Mouse (Mus musculus): ENCODE data around the gene 1700016K19Rik.

1700016K19Rik gene

GRCm38 (mm10) chr11:76033836-76034235 is 34.1 kb downstream of the 1700016K19Rik start:
- DNase-seq (ENCODE audit: low read depth, low spot score), result no peak

DNA sequence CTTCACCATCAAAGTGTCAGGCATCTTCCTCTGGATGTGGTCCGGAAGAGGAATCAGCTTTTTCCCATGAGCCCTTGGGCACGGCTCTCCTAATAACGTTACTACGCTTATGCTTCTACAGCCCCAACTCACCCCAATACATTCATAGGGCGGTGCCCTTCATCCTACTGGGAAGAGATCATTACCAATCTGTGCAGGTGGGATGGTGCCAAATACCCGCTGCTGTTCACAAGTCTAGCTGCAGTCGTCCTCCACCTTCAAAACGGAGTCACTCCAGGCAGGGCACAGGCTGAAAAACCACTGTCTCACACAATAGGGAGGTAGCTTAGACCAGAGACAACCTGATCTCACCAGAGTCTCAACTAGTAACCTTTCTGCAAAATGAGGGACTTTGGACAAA is 35.5 kb downstream of the 1700016K19Rik start:
- no peak for DNase-seq (ENCODE audit: low read depth, low spot score)

- DNase-seq (ENCODE audit: low read depth, low spot score), result no peak
Observed at GRCm38 (mm10) chr11:76037581-76038294, 38.0 kb downstream of the 1700016K19Rik start.

- no peak for DNase-seq (ENCODE audit: low read depth, low spot score)
Observed at GRCm38 (mm10) chr11:76039271-76040053, 39.8 kb downstream of the 1700016K19Rik start.

GRCm38 (mm10) chr11:76040106-76040505 is 40.4 kb downstream of the 1700016K19Rik start:
- no peak for DNase-seq (ENCODE audit: low read depth, low spot score)

- no peak for DNase-seq (ENCODE audit: low read depth, low spot score)
Observed at GRCm38 (mm10) chr11:76040761-76041376, 41.2 kb downstream of the 1700016K19Rik start.

DNA sequence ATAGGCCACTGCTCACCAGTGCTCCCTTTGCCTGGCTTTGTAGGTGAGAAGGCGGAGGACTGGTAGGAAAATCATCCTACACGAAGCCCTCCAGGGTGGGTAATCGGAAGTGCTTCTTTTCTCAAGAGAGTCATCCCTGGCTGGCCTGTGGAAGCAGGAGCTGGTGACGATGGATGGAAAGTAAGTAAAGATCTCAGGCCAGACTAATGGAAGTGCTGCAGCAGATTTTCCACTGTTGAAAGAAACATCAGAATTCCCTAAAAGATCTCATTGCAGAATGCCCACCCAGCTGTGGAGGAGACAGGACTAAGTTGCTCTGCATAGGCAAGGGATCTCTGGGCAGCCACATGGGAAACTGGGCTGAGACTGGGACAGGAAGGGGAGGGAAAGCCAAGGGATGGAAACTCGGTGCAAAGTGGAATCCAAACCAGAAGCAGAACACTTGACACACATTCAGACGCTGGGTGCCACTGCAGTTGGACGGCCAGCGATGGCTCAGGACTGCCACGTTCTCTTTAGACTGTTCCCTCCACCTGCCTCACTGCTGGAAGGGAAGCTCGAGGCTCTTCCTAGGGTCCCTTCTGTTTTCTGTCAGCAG is 42.4 kb downstream of the 1700016K19Rik start:
- DNase-seq (ENCODE audit: low read depth, low spot score), result no peak

DNA sequence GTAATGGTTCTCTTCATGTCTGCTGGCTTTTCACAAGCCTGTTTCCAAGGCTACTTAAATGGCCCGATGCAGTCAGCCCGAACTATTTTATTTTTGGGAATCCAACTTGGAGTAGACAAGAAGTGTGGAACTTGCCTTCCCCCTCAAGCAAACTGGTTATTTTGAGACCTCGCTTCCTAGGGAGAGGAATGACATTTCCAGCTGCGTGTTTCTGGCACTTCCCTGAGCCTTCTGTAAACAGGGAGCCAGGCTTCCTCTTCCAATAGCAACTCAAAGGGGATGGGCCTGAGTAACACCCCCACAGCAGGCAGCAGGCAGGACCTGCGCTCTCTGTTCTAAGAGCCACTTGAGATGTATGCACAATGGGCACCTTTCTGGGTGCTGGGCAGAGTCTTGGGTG is 43.2 kb downstream of the 1700016K19Rik start:
- DNase-seq (ENCODE audit: low read depth, low spot score), result no peak

DNA sequence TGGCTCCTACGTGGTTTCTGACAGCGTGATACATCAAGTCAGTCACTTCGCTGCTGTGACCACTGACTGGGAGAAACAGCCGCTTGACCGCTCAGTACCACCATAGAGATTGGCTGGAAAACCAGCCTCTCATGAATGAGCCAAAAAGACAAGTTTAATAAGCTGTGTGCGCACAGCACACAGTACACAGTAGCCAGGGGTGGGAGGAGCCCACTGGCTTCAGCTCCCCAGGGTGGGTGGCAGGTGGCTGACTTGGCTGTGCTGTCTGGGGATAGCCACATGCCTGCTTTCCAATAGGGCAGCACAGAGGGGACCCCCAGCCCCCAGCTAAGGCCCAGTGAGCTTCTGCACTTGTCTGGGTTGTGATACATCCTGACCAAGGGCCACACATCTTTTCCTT is 44.8 kb downstream of the 1700016K19Rik start:
- DNase-seq (ENCODE audit: low read depth, low spot score), result no peak

DNA sequence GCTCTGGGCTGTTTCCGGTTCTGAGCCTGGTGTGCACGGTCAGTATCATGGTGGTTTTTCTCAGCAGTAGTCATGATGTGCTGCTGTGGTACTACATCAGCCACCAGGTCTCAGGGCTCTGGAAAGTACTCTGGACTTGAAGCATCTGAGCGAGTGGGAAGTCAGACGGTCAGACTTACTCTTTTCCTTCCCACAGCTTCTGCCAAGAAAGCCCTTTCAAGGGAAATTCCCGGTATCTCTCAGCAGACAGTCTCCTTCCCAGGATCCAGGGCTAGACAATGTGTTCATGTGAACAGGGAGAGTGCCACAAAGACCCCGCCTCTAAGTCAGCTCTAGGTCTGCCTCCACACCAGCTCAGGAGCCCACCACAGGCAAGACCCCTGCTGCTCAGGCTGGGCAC is 45.7 kb downstream of the 1700016K19Rik start:
- no peak for DNase-seq (ENCODE audit: low read depth, low spot score)

DNA sequence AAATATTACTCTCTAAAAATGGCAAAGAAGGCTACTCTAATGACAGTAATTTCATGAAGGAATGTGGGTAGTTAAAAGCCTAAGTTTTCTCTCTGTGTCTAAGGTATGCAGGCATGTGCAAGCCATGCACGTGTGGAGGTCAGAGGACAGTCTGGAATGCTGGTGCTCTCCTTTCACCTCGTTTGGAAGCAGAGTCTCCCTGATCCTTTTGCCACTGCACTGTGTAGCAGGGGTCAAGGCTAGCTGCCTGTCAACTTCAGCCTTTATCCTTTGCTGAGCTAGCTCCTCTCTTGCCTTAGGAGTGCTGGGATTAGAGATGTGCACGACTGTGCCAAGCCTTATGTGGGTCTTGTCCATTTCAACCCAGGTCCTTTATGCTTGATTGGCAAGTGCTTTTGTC is 50.8 kb downstream of the 1700016K19Rik start:
- no peak for DNase-seq (ENCODE audit: low read depth, low spot score)

DNA sequence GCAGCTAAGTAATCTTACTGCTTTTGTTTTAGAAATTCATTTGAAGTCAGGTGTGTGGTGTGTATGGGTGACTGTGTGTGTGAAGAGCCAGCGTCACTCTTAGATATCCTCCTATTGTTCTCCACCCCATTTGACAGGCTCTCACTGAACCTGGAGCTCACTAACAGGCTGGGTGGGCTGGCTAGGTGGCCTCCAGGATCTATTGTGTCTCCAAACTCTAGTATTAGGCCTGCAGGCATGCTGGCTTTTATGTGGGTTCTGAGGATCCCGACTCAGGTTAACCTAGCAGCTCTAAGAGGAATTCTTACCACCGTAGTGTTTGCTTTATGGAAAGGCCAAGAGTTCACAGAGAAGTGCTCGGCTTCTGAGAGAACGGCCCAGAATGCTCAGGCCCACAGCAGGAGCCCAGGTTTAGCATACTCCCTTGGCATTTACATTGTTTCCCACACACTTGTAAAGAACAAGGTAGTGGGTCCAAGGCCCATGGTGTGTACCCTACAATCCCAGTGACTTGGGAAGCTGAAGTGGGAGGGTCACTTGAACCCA is 51.3 kb downstream of the 1700016K19Rik start:
- no peak for DNase-seq (ENCODE audit: low read depth, low spot score)

DNA sequence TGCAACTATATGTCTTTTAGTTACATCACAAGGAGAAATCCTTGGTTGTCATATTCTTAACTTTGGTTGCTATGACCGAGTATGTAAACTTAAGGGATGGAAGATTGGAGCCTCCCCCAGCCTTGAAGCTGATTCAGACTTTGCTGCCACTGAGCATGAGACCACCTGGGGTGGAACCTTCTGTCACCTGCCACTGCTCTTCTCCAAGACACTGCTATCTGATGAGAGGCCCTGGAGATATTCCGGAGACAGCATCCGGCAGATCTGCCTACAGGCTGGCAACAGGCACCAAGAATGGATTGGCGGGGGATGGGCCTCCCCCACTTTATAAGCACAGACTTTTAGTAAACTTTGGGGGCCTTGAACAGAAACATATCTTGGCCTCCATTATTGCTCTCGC is 52.8 kb downstream of the 1700016K19Rik start:
- DNase-seq (ENCODE audit: low read depth, low spot score), result no peak
